Mouse (Mus musculus): ENCODE results near the gene 4921504E06Rik.

Gene 4921504E06Rik

GRCm38 (mm10) chr2:19449308-19449707, 104.4 kb downstream of the 4921504E06Rik start:
- no peak for DNase-seq (ENCODE audit: low read depth, low spot score)
- Histone ChIP-seq H3K36me3 (ENCODE audit: control insufficient read depth, insufficient read depth, low read length, poor library complexity, severe bottlenecking) (no peaks in the 10 kb centered on the region), H3K27me3 (ENCODE audit: control insufficient read depth, insufficient read depth, low read length, poor library complexity, severe bottlenecking) (no peaks in the 10 kb centered on the region)

DNA sequence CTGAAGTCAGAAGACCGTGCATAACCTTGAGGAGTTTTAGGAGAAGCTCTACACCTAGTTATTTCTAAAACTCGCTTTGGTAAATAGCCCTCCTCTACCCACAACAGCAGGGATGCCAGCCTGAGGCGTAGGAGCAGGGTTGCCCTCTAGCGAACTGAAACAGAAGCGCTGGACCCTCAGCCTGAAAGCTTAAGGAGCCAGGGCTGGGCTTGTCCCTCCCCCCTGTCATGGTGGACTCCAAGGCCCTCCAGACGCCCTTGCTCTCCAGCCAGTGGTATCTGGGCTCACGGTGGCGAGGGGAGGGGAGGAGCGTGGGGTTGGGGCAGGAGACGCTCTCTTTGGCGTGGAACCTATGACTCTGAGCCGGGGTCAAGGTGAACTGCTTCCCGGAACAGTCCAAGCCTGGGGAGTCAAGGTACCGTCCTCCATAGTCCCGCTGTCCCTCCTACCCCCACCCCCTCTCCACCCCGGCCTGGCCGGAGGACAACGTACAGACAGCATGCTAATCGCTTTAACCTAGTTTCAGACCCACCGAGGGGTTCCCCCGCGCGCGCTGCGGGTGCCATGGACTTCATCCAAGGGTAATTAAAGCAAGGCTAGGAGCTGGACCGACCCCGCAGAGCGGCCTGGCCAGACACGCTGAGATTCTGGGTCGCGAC, 105.5 kb downstream of the 4921504E06Rik start:
- H3K27me3 ChIP-seq (ENCODE audit: control insufficient read depth, insufficient read depth, low read length, poor library complexity, severe bottlenecking) = no peaks in the 10 kb centered on the region
- no peak for DNase-seq (ENCODE audit: low read depth, low spot score)

DNA sequence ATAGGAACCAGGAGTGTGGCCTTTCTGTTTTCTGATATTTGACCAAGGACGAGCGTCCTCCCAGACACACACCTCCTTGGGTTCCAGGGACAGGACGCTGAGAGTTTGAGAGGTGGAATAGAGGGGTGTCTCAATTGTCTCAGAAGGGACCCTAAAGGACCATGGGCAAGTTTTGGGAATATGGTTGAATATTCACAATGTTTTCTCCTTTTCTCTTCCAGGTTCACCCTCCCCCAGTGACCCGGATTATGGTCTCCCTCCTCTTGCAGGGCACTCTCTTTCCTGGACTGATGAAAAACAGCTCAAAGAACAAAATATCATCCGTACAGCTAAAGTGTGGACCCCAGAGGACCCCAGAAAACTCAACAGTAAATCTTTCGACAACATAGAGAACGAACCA, 107.0 kb downstream of the 4921504E06Rik start:
- no peak for DNase-seq (ENCODE audit: low read depth, low spot score)
- Histone ChIP-seq H3K27me3 (ENCODE audit: control insufficient read depth, insufficient read depth, low read length, poor library complexity, severe bottlenecking) (no peaks in the 10 kb centered on the region), H3K36me3 (ENCODE audit: control insufficient read depth, insufficient read depth, low read length, poor library complexity, severe bottlenecking) (no peaks in the 10 kb centered on the region)

More for the DNA sequence above, 105.5 kb downstream of the 4921504E06Rik start:
- no peaks in the 10 kb centered on the region for H3K36me3 ChIP-seq (ENCODE audit: control insufficient read depth, insufficient read depth, low read length, poor library complexity, severe bottlenecking)

DNA sequence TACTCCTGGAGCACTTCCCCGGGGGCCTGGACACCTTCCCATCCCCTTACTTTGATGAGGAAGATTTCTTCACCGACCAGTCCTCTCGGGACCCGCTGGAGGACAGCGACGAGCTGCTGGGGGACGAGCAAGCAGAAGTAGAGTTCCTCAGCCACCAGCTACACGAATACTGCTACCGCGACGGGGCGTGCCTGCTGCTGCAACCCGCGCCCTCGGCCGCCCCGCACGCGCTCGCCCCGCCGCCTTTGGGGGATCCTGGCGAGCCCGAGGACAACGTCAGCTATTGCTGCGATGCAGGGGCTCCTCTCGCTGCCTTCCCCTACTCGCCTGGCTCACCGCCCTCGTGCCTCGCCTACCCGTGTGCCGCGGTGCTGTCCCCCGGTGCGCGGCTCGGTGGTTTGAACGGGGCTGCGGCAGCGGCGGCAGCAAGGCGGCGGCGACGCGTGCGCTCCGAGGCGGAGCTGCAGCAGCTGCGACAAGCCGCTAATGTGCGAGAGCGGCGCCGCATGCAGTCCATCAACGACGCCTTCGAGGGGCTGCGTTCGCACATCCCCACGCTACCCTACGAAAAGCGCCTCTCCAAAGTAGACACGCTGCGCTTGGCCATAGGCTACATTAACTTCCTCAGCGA, 107.7 kb downstream of the 4921504E06Rik start:
- no peaks in the 10 kb centered on the region for H3K36me3 ChIP-seq (ENCODE audit: control insufficient read depth, insufficient read depth, low read length, poor library complexity, severe bottlenecking)
- DNase-seq (ENCODE audit: low read depth, low spot score) = no peak
- H3K27me3 ChIP-seq (ENCODE audit: control insufficient read depth, insufficient read depth, low read length, poor library complexity, severe bottlenecking) = no peaks in the 10 kb centered on the region

- Histone ChIP-seq H3K36me3 (ENCODE audit: control insufficient read depth, insufficient read depth, low read length, poor library complexity, severe bottlenecking) (no peaks in the 10 kb centered on the region), H3K27me3 (ENCODE audit: control insufficient read depth, insufficient read depth, low read length, poor library complexity, severe bottlenecking) (no peaks in the 10 kb centered on the region)
- no peak for DNase-seq (ENCODE audit: low read depth, low spot score)
Observed at GRCm38 (mm10) chr2:19444931-19445831, 108.5 kb downstream of the 4921504E06Rik start, which contains the start of gene Ptf1a. Gene Ptf1a, plus strand, starts transcription at chr2:19445663.

DNA sequence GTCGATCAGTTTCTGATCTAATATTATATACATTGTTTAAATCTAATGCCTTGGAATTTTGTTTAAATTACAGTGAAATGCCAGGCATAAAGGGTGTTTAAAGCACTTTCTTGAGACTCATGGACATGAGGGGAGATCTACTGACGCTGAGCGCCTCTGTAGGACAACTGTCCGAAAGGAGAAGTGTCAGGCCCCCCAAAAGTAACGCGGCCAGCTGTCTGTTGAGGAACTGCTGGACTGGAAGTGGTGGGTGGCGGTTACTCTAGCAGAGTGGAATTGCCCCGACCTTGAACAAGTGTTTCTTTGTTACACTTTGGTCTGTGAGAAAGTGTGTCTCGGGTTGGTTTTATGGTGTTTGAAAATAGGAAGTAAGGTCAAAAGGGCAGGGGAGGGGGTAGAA, 109.4 kb downstream of the 4921504E06Rik start:
- DNase-seq (ENCODE audit: low read depth, low spot score) = no peak
- Histone ChIP-seq H3K36me3 (ENCODE audit: control insufficient read depth, insufficient read depth, low read length, poor library complexity, severe bottlenecking) (no peaks in the 10 kb centered on the region), H3K27me3 (ENCODE audit: control insufficient read depth, insufficient read depth, low read length, poor library complexity, severe bottlenecking) (no peaks in the 10 kb centered on the region)

DNA sequence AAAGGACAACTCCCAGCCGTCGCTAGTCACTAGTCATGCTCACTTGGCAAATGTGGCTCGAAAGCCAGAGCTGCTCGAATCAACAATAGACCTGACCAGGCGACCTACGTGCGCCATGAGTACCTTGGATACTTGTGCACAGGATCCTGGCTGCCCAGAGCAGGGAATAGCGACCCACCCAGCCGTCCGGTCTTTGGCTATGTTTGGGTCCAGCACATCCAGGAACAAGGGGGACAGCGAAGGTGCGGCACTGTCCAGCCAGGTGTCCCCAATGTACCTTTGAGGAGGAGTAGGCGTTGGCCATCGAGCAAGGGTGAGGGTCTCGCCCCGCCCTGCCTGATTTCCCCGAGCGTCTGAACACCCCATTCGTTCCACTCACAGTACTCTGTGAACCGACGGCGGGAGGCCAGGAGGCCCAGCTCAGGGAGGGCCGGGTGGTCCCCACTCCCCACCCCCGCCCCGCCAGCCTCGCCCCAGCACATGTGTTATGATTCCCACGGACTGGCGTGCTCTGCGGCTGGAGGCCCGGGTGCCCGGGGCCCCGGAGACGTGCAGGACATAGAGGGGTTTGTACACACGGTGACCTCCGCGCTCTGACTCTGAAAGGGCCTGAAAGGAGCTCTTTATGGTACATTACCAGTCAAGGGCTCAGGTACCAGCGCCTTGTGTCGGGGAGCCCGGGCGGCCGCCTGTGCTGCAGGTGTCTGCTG, 121.9 kb downstream of the 4921504E06Rik start:
- no peak for DNase-seq (ENCODE audit: low read depth, low spot score)
- Histone ChIP-seq H3K27me3 (ENCODE audit: control insufficient read depth, insufficient read depth, low read length, poor library complexity, severe bottlenecking) (no peaks in the 10 kb centered on the region), H3K36me3 (ENCODE audit: control insufficient read depth, insufficient read depth, low read length, poor library complexity, severe bottlenecking) (no peaks in the 10 kb centered on the region)

DNA sequence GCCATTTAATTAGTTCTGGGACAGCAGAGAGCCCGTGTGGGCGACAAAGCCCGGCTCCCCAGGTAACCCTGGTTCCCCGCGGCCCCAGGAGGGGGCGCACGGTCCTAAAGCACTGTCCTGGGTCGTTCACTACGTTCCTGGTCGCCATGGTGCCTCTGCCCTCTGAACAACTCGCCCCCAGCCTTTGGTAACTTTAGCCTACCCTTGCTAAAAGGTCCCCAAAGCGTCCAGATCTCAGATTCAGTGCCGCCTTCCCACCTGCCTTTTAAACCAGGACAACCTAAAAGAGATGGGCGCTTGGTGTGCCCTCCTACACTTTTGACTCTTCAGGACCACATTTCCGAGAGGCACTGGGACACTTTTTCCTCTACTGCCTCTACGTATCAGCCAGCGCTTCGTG, 122.5 kb downstream of the 4921504E06Rik start:
- peak; percentile 26 for DNase-seq (ENCODE audit: low read depth, low spot score)
- no peaks in the 10 kb centered on the region for H3K27me3 ChIP-seq (ENCODE audit: control insufficient read depth, insufficient read depth, low read length, poor library complexity, severe bottlenecking)
- H3K36me3 ChIP-seq (ENCODE audit: control insufficient read depth, insufficient read depth, low read length, poor library complexity, severe bottlenecking) = no peaks in the 10 kb centered on the region

- Histone ChIP-seq H3K36me3 (ENCODE audit: control insufficient read depth, insufficient read depth, low read length, poor library complexity, severe bottlenecking) (no peaks in the 10 kb centered on the region), H3K27me3 (ENCODE audit: control insufficient read depth, insufficient read depth, low read length, poor library complexity, severe bottlenecking) (no peaks in the 10 kb centered on the region)
- DNase-seq (ENCODE audit: low read depth, low spot score) = no peak
Observed at GRCm38 (mm10) chr2:19430746-19431145, 123.0 kb downstream of the 4921504E06Rik start.

- no peaks in the 10 kb centered on the region for H3K27me3 ChIP-seq (ENCODE audit: control insufficient read depth, insufficient read depth, low read length, poor library complexity, severe bottlenecking)
- no peak for DNase-seq (ENCODE audit: low read depth, low spot score)
Observed at GRCm38 (mm10) chr2:19429691-19430690, 123.7 kb downstream of the 4921504E06Rik start.

DNA sequence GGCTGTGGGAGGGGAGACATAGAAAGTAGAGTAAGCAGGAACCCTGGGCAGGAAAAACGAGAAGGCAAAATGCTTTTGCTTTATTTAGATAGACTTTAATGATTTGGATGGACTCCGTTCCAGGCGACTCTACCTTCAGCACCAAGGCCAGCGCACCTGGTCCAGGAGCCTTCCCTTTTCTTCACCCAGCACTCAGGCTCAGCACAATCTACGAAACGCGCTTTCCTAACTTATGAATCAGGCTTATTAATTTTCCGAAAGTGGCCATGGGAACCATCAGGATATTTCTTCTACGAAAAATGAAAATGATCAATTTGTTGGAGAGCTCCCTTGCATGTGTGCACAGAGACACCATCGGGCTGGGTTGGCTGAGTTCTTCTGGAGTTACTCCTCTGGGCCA, 124.7 kb downstream of the 4921504E06Rik start:
- no peaks in the 10 kb centered on the region for H3K27me3 ChIP-seq (ENCODE audit: control insufficient read depth, insufficient read depth, low read length, poor library complexity, severe bottlenecking)
- H3K36me3 ChIP-seq (ENCODE audit: control insufficient read depth, insufficient read depth, low read length, poor library complexity, severe bottlenecking) = no peaks in the 10 kb centered on the region
- DNase-seq (ENCODE audit: low read depth, low spot score) = peak; percentile 50

More at GRCm38 (mm10) chr2:19429691-19430690, 123.7 kb downstream of the 4921504E06Rik start:
- no peaks in the 10 kb centered on the region for H3K36me3 ChIP-seq (ENCODE audit: control insufficient read depth, insufficient read depth, low read length, poor library complexity, severe bottlenecking)

DNA sequence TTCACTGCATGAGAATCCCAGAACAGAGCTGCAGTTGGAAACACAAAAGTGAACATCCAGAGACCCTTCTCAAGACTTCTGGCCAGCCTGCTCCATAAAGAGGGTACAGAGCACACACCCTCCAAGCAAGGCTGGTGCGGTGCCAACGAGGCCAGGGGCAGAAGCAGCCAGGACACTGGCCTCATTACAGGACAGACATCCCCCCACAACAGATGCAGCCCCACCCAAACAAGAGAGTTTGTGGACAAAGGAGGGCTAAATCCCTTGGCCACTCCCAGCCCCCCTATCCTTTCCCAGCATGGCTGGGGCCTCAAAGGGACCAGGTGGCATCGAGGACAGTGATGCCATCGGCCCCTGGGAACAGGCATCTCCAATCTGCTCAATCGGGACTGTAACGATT, 130.6 kb downstream of the 4921504E06Rik start:
- DNase-seq (ENCODE audit: low read depth, low spot score) = no peak
- Histone ChIP-seq H3K27me3 (ENCODE audit: control insufficient read depth, insufficient read depth, low read length, poor library complexity, severe bottlenecking) (no peaks in the 10 kb centered on the region; the same call in 1 of the 2 replicates), H3K36me3 (ENCODE audit: control insufficient read depth, insufficient read depth, low read length, poor library complexity, severe bottlenecking) (no peaks in the 10 kb centered on the region)

DNA sequence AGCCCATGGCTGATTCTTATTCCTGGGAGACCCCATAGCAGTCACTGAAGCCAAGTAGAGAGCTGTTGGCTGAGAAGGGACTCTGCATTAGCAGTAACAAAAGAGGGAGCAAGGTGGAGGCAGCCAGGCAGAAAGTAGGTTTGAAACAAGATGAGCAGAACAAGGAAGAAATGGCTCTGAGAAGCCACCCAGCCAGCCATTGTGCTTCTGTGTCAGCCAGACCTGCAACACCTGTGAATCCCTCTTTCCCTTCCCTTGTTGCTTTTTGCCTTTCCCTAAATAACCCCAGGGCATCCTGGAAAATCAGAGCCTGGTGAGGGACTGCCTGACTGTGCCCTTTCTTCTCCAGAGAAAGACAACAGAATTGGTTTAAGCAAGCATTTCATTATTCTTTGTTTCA, 131.5 kb downstream of the 4921504E06Rik start:
- Histone ChIP-seq H3K27me3 (ENCODE audit: control insufficient read depth, insufficient read depth, low read length, poor library complexity, severe bottlenecking) (no peaks in the 10 kb centered on the region; the same call in 1 of the 2 replicates), H3K36me3 (ENCODE audit: control insufficient read depth, insufficient read depth, low read length, poor library complexity, severe bottlenecking) (no peaks in the 10 kb centered on the region)
- no peak for DNase-seq (ENCODE audit: low read depth, low spot score)
